Mouse (Mus musculus) testis, adult 2 months (tissue): Measurements from ENCODE around the gene Dnali1.
A peak's percentile ranks its signal among the peaks of the same experiment; 100 is the strongest.

Experiments used
- CTCF ChIP-seq: fragments of 200-500 bp; IDR thresholded peaks from 2 replicates; pipeline ENCODE4 v1.5.1; 2012; ENCODE audit warnings: low read depth, mild to moderate bottlenecking, inconsistent platforms, low read length, moderate library complexity; ENCODE audit not compliant: control insufficient read depth, insufficient read depth, insufficient replicate concordance
- POLR2A ChIP-seq: fragments of 200-500 bp; IDR thresholded peaks from 2 replicates; pipeline ENCODE4 v1.6.1; 2012; ENCODE audit warnings: low read depth, mild to moderate bottlenecking, inconsistent platforms, low read length, moderate library complexity; ENCODE audit not compliant: control insufficient read depth

- peak; percentile 100 for TF ChIP-seq POLR2A
- no peak for TF ChIP-seq CTCF
Measured at GRCm38 (mm10) chr4:125029891-125030614, 35.5 kb downstream of the Dnali1 start.
